Mouse (Mus musculus) left cerebral cortex, postnatal 25 days (tissue): ENCODE measurements at regions not wholly inside any gene's neighbourhood (a gene's known extent, or its start where the extent isn't known, plus 50 kb on each side); places are given as distances from the start of the nearest gene placed in this dataset.

Experiments used
- DNase-seq, 2 experiments: peaks; one replicate each; pipeline ENCODE4 v3.0.0; 2022; ENCODE audit warnings: low spot score in 2 of 2, mixed read lengths in 1 of 2
- intact Hi-C: fragments of 180-260 bp; cut with DNase I; formaldehyde crosslinking; loops from one replicate; pipeline ENCODE4 v1.15.1; 2025

GRCm38 (mm10) chr1:88806960-88807359, 104.9 kb upstream of the Arl4c start:
- intact Hi-C loops, result no loop called here
- DNase-seq, result peak in 1 of 2 experiments; percentile 16

GRCm38 (mm10) chr1:88807901-88808300, 105.9 kb upstream of the Arl4c start:
- DNase-seq, result no peak
- intact Hi-C loops, result no loop called here

- intact Hi-C loops, result no loop called here
- no peak for DNase-seq
Measured at GRCm38 (mm10) chr1:88808508-88808907, 106.5 kb upstream of the Arl4c start.

- intact Hi-C loops, result no loop called here
- DNase-seq, result no peak
Measured at GRCm38 (mm10) chr1:88809756-88810155, 107.7 kb upstream of the Arl4c start.

- intact Hi-C loops, result no loop called here
- DNase-seq, result no peak
Measured at GRCm38 (mm10) chr1:88813200-88813599, 111.2 kb upstream of the Arl4c start.

- intact Hi-C loops, result no loop called here
- peak in 1 of 2 experiments; percentile 5 for DNase-seq
Measured at GRCm38 (mm10) chr1:88816376-88816945, 114.4 kb upstream of the Arl4c start.

GRCm38 (mm10) chr1:88825215-88825614, 123.2 kb upstream of the Arl4c start:
- DNase-seq, result peak in 1 of 2 experiments; percentile 57
- intact Hi-C loops, result no loop called here

- intact Hi-C loops, result no loop called here
- no peak for DNase-seq
Measured at GRCm38 (mm10) chr1:88838661-88839274, 136.7 kb upstream of the Arl4c start.

- intact Hi-C loops, result no loop called here
- DNase-seq, result no peak
Measured at GRCm38 (mm10) chr1:88839407-88839976, 137.5 kb upstream of the Arl4c start.

GRCm38 (mm10) chr1:88839977-88840628, 138.1 kb upstream of the Arl4c start:
- peak in 1 of 2 experiments; percentile 39 for DNase-seq

GRCm38 (mm10) chr1:88840991-88841592, 139.1 kb upstream of the Arl4c start:
- intact Hi-C loops, result no loop called here
- DNase-seq, result no peak

More at GRCm38 (mm10) chr1:88839977-88840628, 138.1 kb upstream of the Arl4c start:
- intact Hi-C loops, result no loop called here

- intact Hi-C loops, result no loop called here
Measured at GRCm38 (mm10) chr1:88847333-88848091, 145.5 kb upstream of the Arl4c start.

GRCm38 (mm10) chr1:88848246-88848645, 146.2 kb upstream of the Arl4c start:
- intact Hi-C loops, result no loop called here
- no peak for DNase-seq

More at GRCm38 (mm10) chr1:88847333-88848091, 145.5 kb upstream of the Arl4c start:
- no peak for DNase-seq

GRCm38 (mm10) chr1:88849421-88849820, 147.4 kb upstream of the Arl4c start:
- intact Hi-C loops, result no loop called here
- no peak for DNase-seq

- DNase-seq, result no peak
- intact Hi-C loops, result no loop called here
Measured at GRCm38 (mm10) chr1:88851931-88852330, 149.9 kb upstream of the Arl4c start.

GRCm38 (mm10) chr1:88860871-88861589, 159.0 kb upstream of the Arl4c start:
- intact Hi-C loops, result no loop called here

GRCm38 (mm10) chr1:88861590-88861935, 159.5 kb upstream of the Arl4c start:
- intact Hi-C loops, result no loop called here
- no peak for DNase-seq

More at GRCm38 (mm10) chr1:88860871-88861589, 159.0 kb upstream of the Arl4c start:
- no peak for DNase-seq

- intact Hi-C loops, result no loop called here
- peak in 1 of 2 experiments; percentile 4 for DNase-seq
Measured at GRCm38 (mm10) chr1:88865436-88865835, 163.4 kb upstream of the Arl4c start.

GRCm38 (mm10) chr1:88866571-88866970, 164.6 kb upstream of the Arl4c start:
- intact Hi-C loops, result no loop called here

More at GRCm38 (mm10) chr1:88866571-88866970, 164.6 kb upstream of the Arl4c start:
- DNase-seq, result no peak
